Mouse (Mus musculus) CH12.LX (cell line): Measurements from ENCODE around the gene Styk1.

Experiments used
- CTCF ChIP-seq, 2 experiments: IDR thresholded peaks in 1 of 2; conservative IDR thresholded peaks in 1 of 2; 2 replicates each; pipeline ENCODE4 v1.5.1; 2011 to 2012; ENCODE audit warnings: low read depth in 2 of 2, low read length in 2 of 2, improper control_type of control experiment in 1 of 2, inconsistent platforms in 1 of 2, mild to moderate bottlenecking in 1 of 2, moderate library complexity in 1 of 2
- EP300 ChIP-seq: IDR thresholded peaks from 2 replicates; pipeline ENCODE4 v1.6.1; 2011; ENCODE audit warnings: low read length, improper control_type of control experiment
- MAFK ChIP-seq: IDR thresholded peaks from 2 replicates; pipeline ENCODE4 v1.6.1; 2011; ENCODE audit warnings: low read length, improper control_type of control experiment; ENCODE audit not compliant: insufficient replicate concordance
- MAX ChIP-seq: IDR thresholded peaks from 2 replicates; pipeline ENCODE4 v1.6.1; 2011; ENCODE audit warnings: low read length, improper control_type of control experiment
- ZC3H11A ChIP-seq: IDR thresholded peaks from 2 replicates; pipeline ENCODE4 v1.6.1; 2012; ENCODE audit warnings: low read depth, mild to moderate bottlenecking, inconsistent platforms, low read length, improper control_type of control experiment

GRCm38 (mm10) chr6:131262009-131262408, 91.4 kb downstream of the Styk1 start:
- TF ChIP-seq CTCF (conservative IDR thresholded peaks at IDR 0.05 in 1 of 2, IDR thresholded peaks at IDR 0.05 in 1 of 2; ENCODE audit: low read depth in 2 of 2, low read length in 2 of 2) = no peak
- peak; percentile 79 for TF ChIP-seq EP300
- TF ChIP-seq MAFK = no peak
- no peak for TF ChIP-seq MAX
- TF ChIP-seq ZC3H11A = no peak
